Mouse (Mus musculus) neural tube, embryonic 13.5 days (tissue): ENCODE data around the gene Gtf3c5. TPM values are rescaled to one million over a fixed set of nuclear protein-coding genes. Genes with fewer than 3 reads are reported as not detected.

ENCODE experiments used
- ATAC-seq: fragments of 200-750 bp; cut with Nextera tagmentation; 2 replicates; pipeline ENCODE4 v1.8.0; 2017; ENCODE audit warnings: low read depth, mild to moderate bottlenecking, moderate TSS enrichment, moderate library complexity
- H3K27ac ChIP-seq: fragments of 300-500 bp; sonication (generic); replicated peaks from 2 replicates; pipeline ENCODE4 v1.5.1; 2015; ENCODE audit warnings: moderate library complexity, mild to moderate bottlenecking, inconsistent platforms
- H3K27me3 ChIP-seq: fragments of 300-500 bp; sonication (generic); 2 replicates; pipeline ENCODE4 v1.6.1; 2015; ENCODE audit warnings: mild to moderate bottlenecking, inconsistent platforms
- H3K36me3 ChIP-seq: fragments of 300-500 bp; sonication (generic); 2 replicates; pipeline ENCODE4 v1.6.1; 2015; ENCODE audit warnings: mild to moderate bottlenecking, inconsistent platforms
- H3K4me1 ChIP-seq: fragments of 300-500 bp; sonication (generic); replicated peaks from 2 replicates; pipeline ENCODE4 v1.6.1; 2015; ENCODE audit warnings: inconsistent platforms
- H3K4me2 ChIP-seq: fragments of 300-500 bp; sonication (generic); 2 replicates; pipeline ENCODE4 v1.6.1; 2015; ENCODE audit warnings: inconsistent platforms, mild to moderate bottlenecking, moderate library complexity
- H3K4me3 ChIP-seq: fragments of 300-500 bp; sonication (generic); 2 replicates; pipeline ENCODE4 v1.5.1; 2015; ENCODE audit warnings: mild to moderate bottlenecking, inconsistent platforms
- H3K9ac ChIP-seq: fragments of 300-500 bp; sonication (generic); 2 replicates; pipeline ENCODE4 v1.6.1; 2015; ENCODE audit warnings: moderate library complexity, mild to moderate bottlenecking, inconsistent platforms
- H3K9me3 ChIP-seq: fragments of 300-500 bp; sonication (generic); 2 replicates; pipeline ENCODE4 v1.6.1; 2016; ENCODE audit warnings: inconsistent platforms
- WGBS: fragments of 180-500 bp; shearing (Covaris S2); methylation state at CpG from one replicate; pipeline ENCODE4 v1.1.7; 2015; 5-methylcytosine and 5-hydroxymethylcytosine counted together
- polyA plus RNA-seq: library from polyadenylated mRNA; unstranded; fragments of >200 nt; fragmentation: Nextera tagmentation; extraction: Ambion mirVana; gene quantifications from 2 replicates; pipeline ENCODE4 v1.2.1, GENCODE M21; 2015

Gene Gtf3c5
- polyA plus RNA-seq, 1 experiment from 2014 or later, result 43.5 TPM

- ATAC-seq, result no peak
- Histone ChIP-seq H3K4me3 (no peak overlapping the region), H3K4me1 (peaks cover 24% of the 10 kb centered on the region), H3K9ac (no peak overlapping the region), H3K27me3 (0 out of 2 replicates have a peak, but pooled peaks cover 2% of the 10 kb centered on the region), H3K4me2 (no peak overlapping the region), H3K9me3 (no peaks in the 10 kb centered on the region), H3K27ac (no peak overlapping the region), H3K36me3 (peaks cover 2% of the 10 kb centered on the region; the same call in 1 of the 2 replicates)
- 50% methylated on average over 2 of the region's 2 CpGs for WGBS
These were observed 2.2 kb upstream of the Gtf3c5 start for GRCm38 (mm10) chr2:28585730-28586129.

DNA sequence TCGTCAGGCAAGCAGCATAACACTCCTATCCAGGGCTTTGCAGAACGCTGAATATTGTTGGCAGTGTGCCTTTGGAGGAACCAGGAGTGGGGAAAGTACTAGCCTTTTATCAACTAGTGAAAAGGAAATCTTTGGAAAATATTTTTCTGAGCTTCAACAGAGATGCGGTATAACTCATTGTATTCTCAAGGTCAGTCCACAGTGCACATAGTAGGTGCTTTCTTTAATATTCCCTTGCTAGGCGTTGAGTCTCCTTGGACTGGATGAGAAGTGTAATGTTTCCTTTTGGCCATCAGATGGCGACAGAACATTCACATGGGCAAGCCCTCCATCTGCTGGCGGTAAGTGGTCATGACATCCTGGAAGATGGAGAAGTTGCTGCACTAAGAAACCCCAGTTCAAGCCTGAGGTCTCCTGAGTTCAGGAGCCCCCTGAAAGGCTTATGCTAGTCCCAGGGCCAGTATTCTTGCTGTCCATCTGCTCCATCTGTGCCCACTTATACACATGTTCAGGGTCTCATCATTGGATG, 1.6 kb upstream of the Gtf3c5 start:
- H3K9me3 ChIP-seq, result no peaks in the 10 kb centered on the region
- H3K4me2 ChIP-seq, result no peak overlapping the region
- peaks cover 5% of the 10 kb centered on the region; the same call in 1 of the 2 replicates for H3K36me3 ChIP-seq
- no peak overlapping the region for H3K4me3 ChIP-seq
- H3K27ac ChIP-seq, result no peak overlapping the region
- no peak overlapping the region for H3K9ac ChIP-seq
- ATAC-seq, result no peak
- H3K27me3 ChIP-seq, result 0 out of 2 replicates have a peak, but pooled peaks cover 2% of the 10 kb centered on the region
- WGBS, result 20% methylated on average over 6 of the region's 6 CpGs
- peaks cover 29% of the 10 kb centered on the region for H3K4me1 ChIP-seq

- peaks cover 28% of the 10 kb centered on the region for H3K36me3 ChIP-seq
- peak; percentile 93 for ATAC-seq
- 0% methylated on average over 56 of the region's 56 CpGs for WGBS
These were observed 751 bp downstream of the Gtf3c5 start for GRCm38 (mm10) chr2:28582647-28583353.

GRCm38 (mm10) chr2:28578003-28578402, 5.5 kb downstream of the Gtf3c5 start:
- Histone ChIP-seq H3K27ac (no peak overlapping the region), H3K9me3 (no peaks in the 10 kb centered on the region), H3K4me3 (no peak overlapping the region), H3K36me3 (peaks cover 71% of the 10 kb centered on the region), H3K9ac (no peak overlapping the region), H3K4me2 (no peak overlapping the region), H3K4me1 (peaks cover 22% of the 10 kb centered on the region), H3K27me3 (no peaks in the 10 kb centered on the region)
- 69% methylated on average over 5 of the region's 5 CpGs for WGBS
- no peak for ATAC-seq

More at GRCm38 (mm10) chr2:28582647-28583353, 751 bp downstream of the Gtf3c5 start:
- Histone ChIP-seq H3K9ac (peak overlapping the region; percentile 76), H3K9me3 (no peaks in the 10 kb centered on the region), H3K27ac (peak overlapping the region; percentile 94), H3K27me3 (0 out of 2 replicates have a peak, but pooled peaks cover 2% of the 10 kb centered on the region), H3K4me1 (peaks cover 29% of the 10 kb centered on the region), H3K4me3 (peak overlapping the region; percentile 75), H3K4me2 (peak overlapping the region; percentile 76)

DNA sequence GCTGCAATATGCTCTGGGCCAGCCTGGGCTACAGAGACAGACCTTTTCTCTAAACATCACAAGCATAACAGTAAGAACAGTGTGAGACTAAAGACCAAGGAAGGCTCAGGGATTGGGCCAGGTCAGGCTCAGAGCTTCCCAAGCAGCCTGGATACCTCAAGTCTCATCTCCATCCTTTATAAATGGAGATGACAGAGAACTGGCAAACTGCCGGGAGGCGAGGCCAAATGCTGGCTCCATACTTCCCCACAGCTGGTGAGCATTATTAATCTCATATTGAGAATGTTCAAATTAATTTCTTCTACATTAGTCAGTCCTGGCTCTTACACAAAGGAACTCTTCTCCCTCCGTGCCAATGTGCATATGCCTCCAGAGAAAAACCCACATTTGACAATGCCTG, 6.7 kb downstream of the Gtf3c5 start:
- no peak overlapping the region for H3K9ac ChIP-seq
- H3K36me3 ChIP-seq, result peaks cover 83% of the 10 kb centered on the region
- no peaks in the 10 kb centered on the region for H3K27me3 ChIP-seq
- WGBS, result 93% methylated on average over 3 of the region's 3 CpGs
- H3K9me3 ChIP-seq, result no peaks in the 10 kb centered on the region
- H3K4me3 ChIP-seq, result no peak overlapping the region
- H3K27ac ChIP-seq, result no peak overlapping the region
- ATAC-seq, result no peak
- H3K4me2 ChIP-seq, result no peak overlapping the region
- H3K4me1 ChIP-seq, result peaks cover 17% of the 10 kb centered on the region

DNA sequence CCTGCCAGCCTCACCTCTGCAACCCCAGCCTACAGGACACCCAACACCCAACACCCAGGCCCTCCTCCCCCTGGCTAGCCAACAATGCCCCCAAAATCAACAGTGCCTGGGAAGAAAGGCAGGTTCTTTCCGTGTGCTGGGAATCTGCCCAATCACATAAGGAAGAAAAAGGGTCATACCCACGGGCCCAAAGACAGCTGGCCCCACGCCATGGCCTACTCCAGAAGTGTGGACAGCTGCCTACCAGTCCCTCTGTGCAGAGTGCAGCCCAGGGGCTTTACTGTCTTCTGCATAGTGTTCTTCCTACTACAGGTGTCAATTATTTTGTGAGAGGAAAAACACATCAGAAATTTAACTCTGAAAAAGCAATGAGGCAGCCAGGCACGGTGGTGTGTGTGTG, 8.2 kb downstream of the Gtf3c5 start:
- Histone ChIP-seq H3K4me3 (no peak overlapping the region), H3K9me3 (no peaks in the 10 kb centered on the region), H3K27ac (no peak overlapping the region), H3K4me2 (no peak overlapping the region), H3K9ac (no peak overlapping the region), H3K4me1 (peaks cover 2% of the 10 kb centered on the region; the same call in 1 of the 2 replicates), H3K36me3 (peaks cover 92% of the 10 kb centered on the region), H3K27me3 (no peaks in the 10 kb centered on the region)
- ATAC-seq, result no peak
- WGBS, result 83% methylated on average over 4 of the region's 4 CpGs

DNA sequence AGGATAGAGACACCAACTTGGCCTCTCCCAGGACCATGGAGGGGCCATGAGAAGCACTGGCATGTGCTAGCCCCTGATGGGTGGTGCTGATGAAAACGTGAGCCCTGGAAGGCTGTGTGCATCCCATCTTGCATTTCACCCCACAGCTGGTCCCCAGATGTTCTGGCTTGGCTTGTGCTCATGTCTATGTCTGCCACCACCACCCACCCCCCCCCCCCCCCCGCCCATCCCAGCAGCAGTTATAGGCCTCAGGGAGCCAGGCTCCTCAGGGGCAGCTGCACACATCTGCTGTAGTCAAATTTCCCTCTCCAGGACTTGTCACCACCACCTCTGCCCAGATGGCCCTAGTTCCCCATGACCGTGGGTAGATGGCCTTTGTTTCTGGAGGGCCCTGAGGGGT, 13.6 kb downstream of the Gtf3c5 start:
- no peaks in the 10 kb centered on the region for H3K9me3 ChIP-seq
- 81% methylated on average over 2 of the region's 3 CpGs for WGBS
- ATAC-seq, result no peak
- H3K36me3 ChIP-seq, result peaks cover 97% of the 10 kb centered on the region
- H3K4me1 ChIP-seq, result no peaks in the 10 kb centered on the region
- no peaks in the 10 kb centered on the region for H3K27me3 ChIP-seq
- no peak overlapping the region for H3K9ac ChIP-seq
- H3K4me3 ChIP-seq, result no peak overlapping the region
- no peak overlapping the region for H3K4me2 ChIP-seq
- no peak overlapping the region for H3K27ac ChIP-seq

GRCm38 (mm10) chr2:28566545-28566944, 17.0 kb downstream of the Gtf3c5 start:
- Histone ChIP-seq H3K4me1 (no peaks in the 10 kb centered on the region), H3K27ac (peak overlapping the region; percentile 61), H3K36me3 (peaks cover 66% of the 10 kb centered on the region), H3K9ac (no peak overlapping the region), H3K9me3 (no peaks in the 10 kb centered on the region), H3K4me3 (no peak overlapping the region), H3K27me3 (no peaks in the 10 kb centered on the region), H3K4me2 (no peak overlapping the region)
- no peak for ATAC-seq
- WGBS, result 66% methylated on average over 5 of the region's 5 CpGs

DNA sequence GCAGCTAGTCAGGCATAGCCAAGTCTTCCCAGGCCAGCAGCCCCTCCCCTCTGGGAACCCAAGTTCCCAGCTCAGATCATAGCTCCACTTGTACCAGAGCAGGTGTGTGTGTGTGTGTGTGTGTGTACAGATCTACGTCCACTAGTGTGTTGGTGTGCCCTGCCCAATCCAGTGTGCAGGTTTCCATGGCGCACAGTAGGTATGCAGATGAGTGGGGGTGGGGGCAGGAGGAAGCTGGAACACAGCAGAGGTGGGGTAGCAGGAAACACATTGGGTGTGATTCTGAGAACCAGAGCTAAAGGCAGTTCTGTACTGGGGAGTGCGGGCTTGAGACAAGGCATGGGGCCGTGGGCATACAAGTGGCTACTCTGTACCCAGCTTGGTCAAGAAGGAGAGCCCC, 19.2 kb downstream of the Gtf3c5 start:
- peaks cover 44% of the 10 kb centered on the region for H3K36me3 ChIP-seq
- ATAC-seq, result no peak

GRCm38 (mm10) chr2:28563830-28564229, 19.7 kb downstream of the Gtf3c5 start:
- H3K9ac ChIP-seq, result no peak overlapping the region
- H3K36me3 ChIP-seq, result peaks cover 39% of the 10 kb centered on the region
- H3K9me3 ChIP-seq, result no peaks in the 10 kb centered on the region
- no peaks in the 10 kb centered on the region for H3K27me3 ChIP-seq
- H3K4me3 ChIP-seq, result no peak overlapping the region
- no peak for ATAC-seq
- no peaks in the 10 kb centered on the region for H3K4me1 ChIP-seq
- no peak overlapping the region for H3K4me2 ChIP-seq
- no peak overlapping the region for H3K27ac ChIP-seq

More for the DNA sequence above, 19.2 kb downstream of the Gtf3c5 start:
- no peaks in the 10 kb centered on the region for H3K27me3 ChIP-seq
- no peak overlapping the region for H3K9ac ChIP-seq
- no peaks in the 10 kb centered on the region for H3K9me3 ChIP-seq
- H3K4me1 ChIP-seq, result no peaks in the 10 kb centered on the region
- WGBS, result 91% methylated on average over 4 of the region's 4 CpGs
- H3K4me3 ChIP-seq, result no peak overlapping the region
- no peak overlapping the region for H3K4me2 ChIP-seq
- H3K27ac ChIP-seq, result no peak overlapping the region

GRCm38 (mm10) chr2:28563303-28563702, 20.2 kb downstream of the Gtf3c5 start, which contains the start of gene Cel:
Gene Cel (minus strand): TSS chr2:28563403.
- H3K4me1 ChIP-seq, result no peaks in the 10 kb centered on the region
- WGBS, result 74% methylated on average over 6 of the region's 6 CpGs
- peaks cover 33% of the 10 kb centered on the region for H3K36me3 ChIP-seq
- H3K9ac ChIP-seq, result no peak within 1 kb of the TSS
- H3K27me3 ChIP-seq, result no peaks in the 10 kb centered on the region
- no peaks in the 10 kb centered on the region for H3K9me3 ChIP-seq
- no peak within 1 kb of the TSS for H3K27ac ChIP-seq
- no peak within 1 kb of the TSS for H3K4me2 ChIP-seq
- no peak within 1 kb of the TSS for H3K4me3 ChIP-seq
- no peak for ATAC-seq

DNA sequence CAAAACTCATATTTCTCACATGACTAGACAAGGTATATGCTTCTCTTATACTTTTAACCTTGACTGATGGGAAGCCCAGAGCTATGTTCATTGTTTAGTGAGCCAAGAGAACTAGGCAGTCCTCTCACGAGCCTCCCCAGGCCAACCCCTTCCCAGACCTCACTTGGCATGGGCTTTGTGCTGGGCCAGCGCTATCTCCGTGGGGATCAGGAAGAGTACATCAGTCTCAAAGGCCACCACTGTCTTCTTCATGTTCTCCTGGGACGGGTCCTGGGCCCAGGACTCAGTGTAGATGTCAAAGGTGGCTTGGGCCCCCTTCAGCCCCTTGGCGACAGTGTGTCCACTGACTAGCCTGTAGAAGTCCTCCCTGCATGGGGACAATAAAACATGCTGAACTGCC, 26.1 kb downstream of the Gtf3c5 start:
- Histone ChIP-seq H3K9me3 (no peaks in the 10 kb centered on the region), H3K4me1 (no peaks in the 10 kb centered on the region), H3K36me3 (peaks cover 37% of the 10 kb centered on the region), H3K27ac (no peak overlapping the region), H3K4me2 (no peak overlapping the region), H3K27me3 (no peaks in the 10 kb centered on the region), H3K4me3 (no peak overlapping the region), H3K9ac (no peak overlapping the region)
- no peak for ATAC-seq
- 78% methylated on average over 5 of the region's 5 CpGs for WGBS
